Mouse (Mus musculus): ENCODE results near the gene Smcr8. TPM values are rescaled to one million over a fixed set of nuclear protein-coding genes. Genes with fewer than 3 reads are reported as not detected.

Smcr8 gene
- polyA plus RNA-seq, 1 experiment from 2014 or later: 6.4 TPM

Small RNAs within 50 kb of the gene (microRNA-seq; reads per million reads assigned to microRNA genes)
- 4.0 reads per million, percentile 13 among the genes with 10 or more reads in this experiment for gene Mir5100

Other genes with a start within 250 kb of the Smcr8 start
- gene Alkbh5, start 241.1 kb upstream of the Smcr8 start, polyA plus RNA-seq (2016; fragmentation: Nextera tagmentation; extraction: Ambion mirVana): 41.8 and 44.6 TPM in 2 replicates
- 46.6 and 47.5 TPM in 2 replicates for gene Llgl1, start 77.8 kb upstream of the Smcr8 start, polyA plus RNA-seq (2016; fragmentation: Nextera tagmentation; extraction: Ambion mirVana)
- gene Flii, start 50.3 kb upstream of the Smcr8 start, polyA plus RNA-seq (2016; fragmentation: Nextera tagmentation; extraction: Ambion mirVana): 87.6 and 91.6 TPM in 2 replicates
- gene Mief2, start 49.1 kb upstream of the Smcr8 start, polyA plus RNA-seq (2016; fragmentation: Nextera tagmentation; extraction: Ambion mirVana): 18.5 and 20.8 TPM in 2 replicates
- 13.5 and 15.1 TPM in 2 replicates for gene Top3a, start 159 bp upstream of the Smcr8 start, polyA plus RNA-seq (2016; fragmentation: Nextera tagmentation; extraction: Ambion mirVana)
- gene Shmt1, start 34.2 kb downstream of the Smcr8 start, polyA plus RNA-seq (2016; fragmentation: Nextera tagmentation; extraction: Ambion mirVana): 34.5 and 38.6 TPM in 2 replicates
- 31.6 and 33.4 TPM in 2 replicates for gene Dhrs7b, start 53.1 kb downstream of the Smcr8 start, polyA plus RNA-seq (2016; fragmentation: Nextera tagmentation; extraction: Ambion mirVana)
- gene Tmem11, start 101.7 kb downstream of the Smcr8 start, polyA plus RNA-seq (2016; fragmentation: Nextera tagmentation; extraction: Ambion mirVana): 52.6 and 53.9 TPM in 2 replicates
- gene Natd1, start 137.2 kb downstream of the Smcr8 start, polyA plus RNA-seq (2016; fragmentation: Nextera tagmentation; extraction: Ambion mirVana): 22.1 and 25.5 TPM in 2 replicates
- gene Map2k3, start 154.5 kb downstream of the Smcr8 start, polyA plus RNA-seq (2016; fragmentation: Nextera tagmentation; extraction: Ambion mirVana): 77.6 and 78.5 TPM in 2 replicates
- 3.8 and 4.3 TPM in 2 replicates for gene Kcnj12, start 245.0 kb downstream of the Smcr8 start, polyA plus RNA-seq (2016; fragmentation: Nextera tagmentation; extraction: Ambion mirVana)

All from heart, embryonic 12.5 days (tissue).